Mouse (Mus musculus): ENCODE measurements around the gene 1700042G07Rik. TPM values are rescaled to one million over a fixed set of nuclear protein-coding genes. Genes with fewer than 3 reads are reported as not detected.

Gene 1700042G07Rik
- polyA plus RNA-seq, 1 experiment from 2014 or later = not detected

- H3K27ac ChIP-seq (replicated peaks; ENCODE audit: low read depth, low read length) = no peak overlapping the region
- no peak overlapping the region for H3K4me2 ChIP-seq (ENCODE audit: low read depth, low read length)
- no peak overlapping the region for H3K4me3 ChIP-seq (ENCODE audit: low read depth, low read length)
- no peaks in the 10 kb centered on the region for H3K9me3 ChIP-seq (replicated peaks; ENCODE audit: control insufficient read depth, low read length)
- DNase-seq (ENCODE audit: low spot score) (no peak), ATAC-seq (replicated peaks; ENCODE audit: insufficient number of reproducible peaks, low FRiP score, low TSS enrichment, low read depth) (no peak)
- no peaks in the 10 kb centered on the region for H3K27me3 ChIP-seq (ENCODE audit: control insufficient read depth, insufficient read depth, low read length)
- no peaks in the 10 kb centered on the region for H3K4me1 ChIP-seq (ENCODE audit: control insufficient read depth, insufficient read depth, low read length)
- H3K9ac ChIP-seq (replicated peaks; ENCODE audit: low read length) = no peak overlapping the region
- no peaks in the 10 kb centered on the region for H3K36me3 ChIP-seq (replicated peaks; ENCODE audit: control insufficient read depth, insufficient read depth, low read depth, low read length)
- 39% methylated on average over 8 of the region's 8 CpGs for WGBS
Measured at GRCm38 (mm10) chr4:116165708-116166407, 7.3 kb upstream of the 1700042G07Rik start.

- Histone ChIP-seq H3K27me3 (ENCODE audit: control insufficient read depth, insufficient read depth, low read length) (no peaks in the 10 kb centered on the region), H3K27ac (replicated peaks; ENCODE audit: low read depth, low read length) (no peak within 1 kb of the TSS), H3K9ac (replicated peaks; ENCODE audit: low read length) (no peak within 1 kb of the TSS), H3K4me3 (ENCODE audit: low read depth, low read length) (no peak within 1 kb of the TSS), H3K4me1 (ENCODE audit: control insufficient read depth, insufficient read depth, low read length) (no peaks in the 10 kb centered on the region), H3K4me2 (ENCODE audit: low read depth, low read length) (no peak within 1 kb of the TSS), H3K9me3 (replicated peaks; ENCODE audit: control insufficient read depth, low read length) (no peaks in the 10 kb centered on the region), H3K36me3 (replicated peaks; ENCODE audit: control insufficient read depth, insufficient read depth, low read depth, low read length) (no peaks in the 10 kb centered on the region)
- 18% methylated on average over 7 of the region's 7 CpGs for WGBS
- DNase-seq (ENCODE audit: low spot score) (no peak), ATAC-seq (replicated peaks; ENCODE audit: insufficient number of reproducible peaks, low FRiP score, low TSS enrichment, low read depth) (no peak)
Measured at GRCm38 (mm10) chr4:116167404-116167803, 5.8 kb upstream of the 1700042G07Rik start, which contains the start of gene Tspan1. Gene Tspan1, minus strand, starts transcription at chr4:116167601.

GRCm38 (mm10) chr4:116168617-116169352 lies 4.4 kb upstream of the 1700042G07Rik start:
- no peak overlapping the region for H3K27ac ChIP-seq (replicated peaks; ENCODE audit: low read depth, low read length)
- WGBS = 83% methylated on average over 7 of the region's 8 CpGs
- ATAC-seq (replicated peaks; ENCODE audit: insufficient number of reproducible peaks, low FRiP score, low TSS enrichment, low read depth) = no peak; the same call in 1 of the 2 replicates

GRCm38 (mm10) chr4:116169353-116169672 lies 3.9 kb upstream of the 1700042G07Rik start:
- 76% methylated on average over 3 of the region's 3 CpGs for WGBS
- no peak overlapping the region for H3K4me3 ChIP-seq (ENCODE audit: low read depth, low read length)
- H3K9ac ChIP-seq (replicated peaks; ENCODE audit: low read length) = no peak overlapping the region
- ATAC-seq (replicated peaks; ENCODE audit: insufficient number of reproducible peaks, low FRiP score, low TSS enrichment, low read depth) (no peak; the same call in 1 of the 2 replicates), DNase-seq (ENCODE audit: low spot score) (no peak)
- no peaks in the 10 kb centered on the region for H3K27me3 ChIP-seq (ENCODE audit: control insufficient read depth, insufficient read depth, low read length)
- H3K27ac ChIP-seq (replicated peaks; ENCODE audit: low read depth, low read length) = no peak overlapping the region
- H3K36me3 ChIP-seq (replicated peaks; ENCODE audit: control insufficient read depth, insufficient read depth, low read depth, low read length) = no peaks in the 10 kb centered on the region
- no peaks in the 10 kb centered on the region for H3K4me1 ChIP-seq (ENCODE audit: control insufficient read depth, insufficient read depth, low read length)
- H3K9me3 ChIP-seq (replicated peaks; ENCODE audit: control insufficient read depth, low read length) = no peaks in the 10 kb centered on the region
- H3K4me2 ChIP-seq (ENCODE audit: low read depth, low read length) = no peak overlapping the region

More at GRCm38 (mm10) chr4:116168617-116169352, 4.4 kb upstream of the 1700042G07Rik start:
- no peaks in the 10 kb centered on the region for H3K36me3 ChIP-seq (replicated peaks; ENCODE audit: control insufficient read depth, insufficient read depth, low read depth, low read length)
- H3K4me1 ChIP-seq (ENCODE audit: control insufficient read depth, insufficient read depth, low read length) = no peaks in the 10 kb centered on the region
- H3K9me3 ChIP-seq (replicated peaks; ENCODE audit: control insufficient read depth, low read length) = no peaks in the 10 kb centered on the region
- DNase-seq (ENCODE audit: low spot score) = peak; percentile 81
- no peak overlapping the region for H3K4me3 ChIP-seq (ENCODE audit: low read depth, low read length)
- no peaks in the 10 kb centered on the region for H3K27me3 ChIP-seq (ENCODE audit: control insufficient read depth, insufficient read depth, low read length)
- H3K4me2 ChIP-seq (ENCODE audit: low read depth, low read length) = no peak overlapping the region
- no peak overlapping the region for H3K9ac ChIP-seq (replicated peaks; ENCODE audit: low read length)

- no peaks in the 10 kb centered on the region for H3K9me3 ChIP-seq (replicated peaks; ENCODE audit: control insufficient read depth, low read length)
- H3K36me3 ChIP-seq (replicated peaks; ENCODE audit: control insufficient read depth, insufficient read depth, low read depth, low read length) = no peaks in the 10 kb centered on the region
- ATAC-seq (replicated peaks; ENCODE audit: insufficient number of reproducible peaks, low FRiP score, low TSS enrichment, low read depth) (no peak), DNase-seq (ENCODE audit: low spot score) (no peak)
- H3K4me2 ChIP-seq (ENCODE audit: low read depth, low read length) = no peak overlapping the region
- WGBS = 81% methylated on average over 4 of the region's 4 CpGs
- H3K4me1 ChIP-seq (ENCODE audit: control insufficient read depth, insufficient read depth, low read length) = peaks cover 4% of the 10 kb centered on the region
- no peak overlapping the region for H3K27ac ChIP-seq (replicated peaks; ENCODE audit: low read depth, low read length)
- H3K4me3 ChIP-seq (ENCODE audit: low read depth, low read length) = no peak overlapping the region
- no peaks in the 10 kb centered on the region for H3K27me3 ChIP-seq (ENCODE audit: control insufficient read depth, insufficient read depth, low read length)
- no peak overlapping the region for H3K9ac ChIP-seq (replicated peaks; ENCODE audit: low read length)
Measured at GRCm38 (mm10) chr4:116173752-116174151, 580 bp downstream of the 1700042G07Rik start.

- Histone ChIP-seq H3K36me3 (replicated peaks; ENCODE audit: control insufficient read depth, insufficient read depth, low read depth, low read length) (no peaks in the 10 kb centered on the region), H3K4me3 (ENCODE audit: low read depth, low read length) (no peak overlapping the region), H3K4me2 (ENCODE audit: low read depth, low read length) (no peak overlapping the region), H3K9ac (replicated peaks; ENCODE audit: low read length) (no peak overlapping the region), H3K9me3 (replicated peaks; ENCODE audit: control insufficient read depth, low read length) (no peaks in the 10 kb centered on the region), H3K4me1 (ENCODE audit: control insufficient read depth, insufficient read depth, low read length) (peaks cover 4% of the 10 kb centered on the region), H3K27ac (replicated peaks; ENCODE audit: low read depth, low read length) (no peak overlapping the region), H3K27me3 (ENCODE audit: control insufficient read depth, insufficient read depth, low read length) (no peaks in the 10 kb centered on the region)
- WGBS = 41% methylated on average over 6 of the region's 6 CpGs
- DNase-seq (ENCODE audit: low spot score) (no peak), ATAC-seq (replicated peaks; ENCODE audit: insufficient number of reproducible peaks, low FRiP score, low TSS enrichment, low read depth) (no peak)
Measured at GRCm38 (mm10) chr4:116174466-116175116, 1.4 kb downstream of the 1700042G07Rik start.

GRCm38 (mm10) chr4:116175136-116175535 lies 2.0 kb downstream of the 1700042G07Rik start:
- Histone ChIP-seq H3K9me3 (replicated peaks; ENCODE audit: control insufficient read depth, low read length) (no peaks in the 10 kb centered on the region), H3K4me3 (ENCODE audit: low read depth, low read length) (no peak overlapping the region), H3K27ac (replicated peaks; ENCODE audit: low read depth, low read length) (no peak overlapping the region), H3K4me2 (ENCODE audit: low read depth, low read length) (no peak overlapping the region), H3K9ac (replicated peaks; ENCODE audit: low read length) (no peak overlapping the region), H3K36me3 (replicated peaks; ENCODE audit: control insufficient read depth, insufficient read depth, low read depth, low read length) (no peaks in the 10 kb centered on the region), H3K4me1 (ENCODE audit: control insufficient read depth, insufficient read depth, low read length) (peaks cover 4% of the 10 kb centered on the region), H3K27me3 (ENCODE audit: control insufficient read depth, insufficient read depth, low read length) (no peaks in the 10 kb centered on the region)
- DNase-seq (ENCODE audit: low spot score) = no peak
- ATAC-seq (replicated peaks; ENCODE audit: insufficient number of reproducible peaks, low FRiP score, low TSS enrichment, low read depth) = no peak

All from embryonic facial prominence, embryonic 11.5 days (tissue).